Mouse (Mus musculus) testis, postnatal 14 days (tissue): Measurements from ENCODE around the gene Phldb2.

Source experiments
- DNase-seq: peaks from one replicate; pipeline ENCODE4 v3.0.0; 2021; ENCODE audit warnings: low spot score

The Phldb2 gene

GRCm38 (mm10) chr16:45791286-45791685 lies 162.1 kb downstream of the Phldb2 start:
- DNase-seq, result no peak

DNA sequence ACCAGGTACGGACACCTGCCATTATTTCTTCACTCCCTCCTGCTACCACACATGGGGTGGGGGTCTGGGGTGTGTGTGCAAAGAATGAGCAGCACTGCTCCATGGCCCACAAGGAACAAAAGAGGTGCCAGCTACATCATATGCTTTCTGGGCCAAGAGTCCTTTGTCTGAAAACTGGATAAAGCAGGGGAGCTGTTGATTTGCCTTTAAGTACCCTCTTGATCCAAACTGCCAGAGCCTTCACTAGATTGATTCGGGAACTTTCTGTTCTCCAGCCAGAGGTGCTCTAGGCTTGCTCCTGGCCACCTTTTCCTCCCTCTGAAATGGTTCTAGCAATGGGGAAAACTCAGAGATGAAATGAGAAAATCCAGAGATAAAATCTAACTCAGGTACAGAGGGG lies 164.1 kb downstream of the Phldb2 start:
- DNase-seq, result no peak

GRCm38 (mm10) chr16:45787650-45788049 lies 165.7 kb downstream of the Phldb2 start:
- no peak for DNase-seq

DNA sequence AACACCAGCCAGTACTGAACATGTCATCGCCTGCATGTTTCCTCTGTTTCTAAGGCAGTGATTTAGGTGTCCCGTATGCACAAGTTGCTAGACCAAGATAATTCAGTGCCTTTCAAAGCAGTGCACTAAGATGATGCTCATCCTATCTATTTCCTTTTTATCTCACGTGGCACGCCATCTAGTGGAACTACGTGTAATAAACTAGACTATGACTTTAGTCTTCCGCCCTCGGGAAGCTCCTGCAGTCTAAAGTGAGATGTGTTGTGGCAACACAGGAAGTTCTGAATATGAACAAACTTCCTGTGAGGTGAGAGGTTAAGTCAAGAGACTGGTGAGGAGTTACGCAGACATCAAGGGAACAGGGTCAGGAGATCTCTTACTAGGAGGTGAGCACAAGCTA lies 166.8 kb downstream of the Phldb2 start:
- DNase-seq, result no peak

DNA sequence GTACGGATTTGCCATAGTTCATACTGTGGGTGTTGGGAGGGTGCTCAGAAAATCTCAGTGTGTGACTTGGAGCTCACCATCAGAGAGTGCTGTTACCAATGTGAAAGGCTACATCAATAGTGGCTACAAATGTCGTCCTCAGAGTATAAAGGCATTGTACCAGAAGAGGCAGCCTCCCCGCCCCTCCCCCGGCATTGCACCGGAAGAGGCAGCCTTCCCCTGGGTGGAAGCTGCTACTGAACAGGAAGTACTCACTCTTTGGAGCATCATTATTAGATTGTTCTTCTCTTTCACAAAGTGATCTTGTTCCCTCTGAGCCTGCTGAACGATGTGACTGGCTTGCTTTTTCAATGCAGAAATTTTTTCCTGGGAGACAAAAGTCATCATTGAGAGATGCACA lies 173.4 kb downstream of the Phldb2 start:
- DNase-seq, result no peak

- DNase-seq, result no peak
Observed at GRCm38 (mm10) chr16:45774813-45775212, 178.6 kb downstream of the Phldb2 start.

GRCm38 (mm10) chr16:45770914-45771313 lies 182.5 kb downstream of the Phldb2 start:
- DNase-seq, result no peak

DNA sequence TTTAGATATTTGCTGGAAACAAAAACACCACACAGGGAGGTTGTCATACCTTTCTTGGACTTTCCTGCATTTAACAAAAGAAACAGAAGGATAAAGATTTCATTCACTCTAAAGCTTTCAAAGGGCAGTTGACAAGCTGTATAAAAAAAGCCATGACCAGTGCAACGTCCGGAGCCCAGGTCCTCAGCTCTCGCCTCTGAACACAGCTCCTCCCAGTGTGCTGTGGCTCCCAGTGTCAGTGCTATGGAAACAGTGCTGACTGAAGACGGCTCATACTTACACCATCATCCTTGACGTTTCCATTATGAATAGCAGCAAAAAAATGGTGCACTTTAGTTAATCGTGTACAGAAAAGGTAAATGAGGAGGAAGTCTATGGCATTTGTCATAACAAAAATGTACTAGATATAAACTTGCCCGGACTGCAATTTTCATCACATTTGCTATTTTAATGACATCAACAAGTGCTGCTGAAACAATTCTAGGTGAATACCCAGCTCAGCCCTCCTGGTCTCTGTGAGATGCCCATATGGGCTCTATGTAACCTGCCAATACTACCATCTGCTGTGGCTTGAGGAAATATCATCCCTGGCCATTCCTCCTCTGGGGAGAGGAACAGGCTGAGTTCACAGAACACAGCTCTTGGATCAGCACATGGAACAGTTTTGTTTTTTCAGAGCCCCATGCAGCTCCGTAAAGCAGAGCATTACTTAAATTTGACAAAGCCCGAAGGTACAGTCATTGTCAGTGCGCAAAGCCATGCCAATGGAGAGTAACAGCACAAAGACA lies 185.4 kb downstream of the Phldb2 start:
- DNase-seq, result no peak

DNA sequence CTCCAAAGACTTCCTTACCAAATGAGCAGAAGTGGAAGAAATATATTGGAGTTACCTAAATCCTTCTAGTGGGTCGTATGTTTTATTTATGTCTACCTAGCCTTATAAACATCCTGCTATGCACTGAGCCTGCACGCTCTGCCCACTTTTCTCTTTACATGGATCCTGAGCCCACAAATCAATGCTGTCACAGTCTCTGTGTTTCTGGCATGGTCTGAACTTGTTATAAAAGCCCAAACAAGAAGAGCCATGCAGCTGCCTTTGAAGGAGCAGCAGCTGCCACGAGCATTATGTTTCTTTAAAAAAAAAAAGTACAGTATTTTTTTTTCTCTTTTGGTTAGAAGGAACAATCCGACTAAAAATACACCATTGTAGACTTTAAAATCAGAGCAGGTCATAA lies 186.0 kb downstream of the Phldb2 start:
- no peak for DNase-seq

- no peak for DNase-seq
Observed at GRCm38 (mm10) chr16:45765801-45766494, 187.4 kb downstream of the Phldb2 start.

GRCm38 (mm10) chr16:45765102-45765501 lies 188.3 kb downstream of the Phldb2 start:
- no peak for DNase-seq

DNA sequence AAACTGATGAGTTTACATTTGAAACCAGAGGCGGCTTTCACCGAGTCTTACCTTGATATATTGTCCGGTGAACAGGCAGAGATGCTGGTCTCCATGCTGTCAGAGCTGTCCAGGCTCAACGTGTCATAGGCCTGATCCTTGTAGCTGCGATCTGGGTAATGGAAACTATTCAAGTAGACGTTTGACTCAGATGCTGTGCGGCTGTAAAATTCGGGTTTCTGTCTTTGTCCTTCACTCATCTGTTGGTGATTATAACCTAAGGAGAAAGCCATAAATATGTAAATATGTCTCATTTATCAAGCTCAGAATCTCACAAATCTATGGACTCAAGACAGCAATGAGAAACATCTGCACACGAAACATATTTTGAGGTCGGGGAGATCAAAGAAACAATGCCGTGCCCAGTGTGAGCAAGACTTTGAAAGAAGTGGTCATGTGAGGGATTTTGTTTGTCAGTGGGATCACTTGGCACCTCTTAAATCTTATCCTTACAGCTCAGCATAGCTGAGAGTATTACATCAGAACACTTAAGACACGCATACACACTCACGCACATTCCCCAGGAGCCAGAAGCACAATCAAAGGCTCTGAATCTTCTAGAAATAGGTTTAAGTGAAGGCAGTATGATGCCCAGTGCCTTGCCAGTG lies 190.4 kb downstream of the Phldb2 start:
- no peak for DNase-seq

DNA sequence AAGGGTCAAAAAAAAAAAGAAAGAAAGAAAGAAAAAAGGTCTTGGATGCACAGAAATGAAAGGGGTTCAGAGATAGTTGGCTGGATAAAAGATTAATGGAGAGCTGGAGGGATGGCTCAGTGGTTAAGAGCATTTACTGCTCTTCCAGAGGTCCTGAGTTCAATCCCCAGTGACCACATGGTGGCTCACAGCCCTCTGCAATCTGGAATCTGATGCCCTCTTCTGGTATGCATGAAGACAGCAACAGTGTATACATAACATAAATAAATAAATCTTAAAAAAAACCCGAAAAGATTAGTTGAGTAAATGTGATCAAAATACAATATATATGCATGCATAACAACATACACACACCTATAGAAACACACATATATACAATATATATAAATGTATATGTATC lies 192.0 kb downstream of the Phldb2 start:
- no peak for DNase-seq

DNA sequence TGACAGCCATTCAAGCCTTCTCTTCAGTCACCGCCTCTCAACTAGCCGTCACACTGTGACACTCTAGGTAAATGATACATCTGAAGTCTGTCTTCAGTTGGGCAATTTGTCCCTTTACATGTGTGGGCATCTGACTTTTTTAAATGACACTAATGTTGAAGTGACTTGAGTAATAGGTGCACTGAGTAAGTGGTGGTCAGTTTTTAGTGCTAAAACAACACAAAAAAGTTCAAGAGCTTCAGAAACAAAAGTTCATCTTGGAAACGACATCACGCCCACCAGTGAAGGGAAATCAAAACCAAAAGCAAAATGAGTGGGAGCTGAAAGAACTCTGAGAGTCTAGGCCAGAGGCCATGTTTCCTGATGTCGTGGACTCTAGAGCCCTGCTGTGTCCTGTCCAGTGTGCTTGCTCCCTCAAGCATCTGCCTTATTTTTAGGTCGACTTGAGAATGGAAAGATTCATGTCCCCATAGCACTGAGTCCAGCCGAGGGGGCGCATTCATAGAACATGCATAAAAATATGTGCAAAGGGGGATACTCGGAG lies 194.6 kb downstream of the Phldb2 start:
- DNase-seq, result no peak

DNA sequence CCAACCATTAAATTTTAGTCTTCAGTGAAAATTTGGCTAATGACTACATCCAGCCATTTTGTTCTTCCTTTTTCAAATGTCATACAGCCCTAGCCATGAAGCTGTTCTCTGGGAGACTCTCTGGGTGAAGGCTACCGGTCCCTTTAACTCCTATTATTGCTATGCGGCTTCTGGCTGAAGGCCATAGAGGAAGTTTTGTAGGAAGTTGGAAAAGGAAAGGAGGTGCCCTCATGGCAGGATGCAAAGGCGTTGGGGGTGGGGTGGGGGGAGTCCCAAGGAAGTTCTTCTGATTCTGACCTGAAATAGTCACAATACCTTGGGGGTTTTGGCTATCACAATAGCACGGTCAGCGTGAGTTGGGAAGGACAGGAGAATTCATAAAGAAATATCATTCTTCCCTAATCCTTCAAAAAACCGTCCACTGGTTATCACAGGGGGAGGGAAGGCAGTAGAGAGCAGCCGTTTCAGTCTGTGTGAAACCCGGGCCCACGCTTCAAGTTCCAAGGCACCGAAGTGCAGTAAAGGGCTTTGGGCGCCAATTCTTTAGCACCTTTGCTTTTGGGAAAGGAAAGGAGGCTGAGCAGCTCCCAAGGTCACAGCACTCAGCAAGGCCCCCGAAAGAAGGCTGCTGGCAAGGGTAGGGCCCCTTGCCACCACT lies 195.8 kb downstream of the Phldb2 start:
- no peak for DNase-seq

DNA sequence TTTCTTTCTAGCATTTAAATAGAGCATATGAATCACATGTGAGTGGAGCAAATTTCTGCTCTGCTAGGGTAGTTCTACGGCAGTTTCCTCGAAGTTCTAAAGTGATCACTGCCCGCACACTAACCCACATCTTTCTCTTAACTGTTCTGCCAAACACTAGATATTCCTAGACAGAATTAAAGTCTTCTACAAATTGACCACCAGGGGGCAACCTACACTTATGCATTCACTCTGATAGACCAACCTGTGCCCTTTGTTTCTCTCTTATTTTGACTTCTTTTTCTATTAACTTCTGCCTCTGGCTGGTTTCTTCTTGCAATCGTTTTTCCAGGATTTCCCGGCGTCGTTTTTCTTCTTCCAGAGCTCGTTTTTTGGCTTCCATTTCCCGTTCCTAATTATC lies 196.5 kb downstream of the Phldb2 start:
- DNase-seq, result no peak

DNA sequence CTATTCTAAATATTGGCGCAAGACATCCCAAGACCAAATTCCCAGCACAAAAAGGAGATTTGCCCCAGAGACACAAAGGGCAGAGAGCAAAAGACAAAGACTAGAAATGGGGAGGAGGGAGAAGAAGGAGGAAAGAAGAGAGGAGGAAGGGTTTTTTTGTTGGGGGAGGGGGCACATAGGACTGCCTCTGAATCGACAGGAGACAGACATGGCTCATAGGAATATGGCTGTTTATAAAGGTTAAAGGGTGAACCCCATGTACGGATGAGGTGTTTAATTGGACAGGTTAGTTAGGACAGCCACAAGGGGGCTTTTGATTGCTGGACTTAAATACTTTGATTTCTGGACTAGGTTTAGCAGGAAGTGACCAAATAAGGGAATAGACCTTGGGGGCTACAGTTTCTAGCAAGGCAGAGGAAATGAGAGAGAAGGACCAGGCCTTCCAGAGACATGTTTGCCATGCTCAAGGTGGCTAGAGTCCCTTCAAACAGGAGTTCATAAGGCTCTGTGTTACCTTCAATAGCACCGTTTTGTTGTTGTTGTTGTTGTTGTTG lies 209.7 kb downstream of the Phldb2 start:
- no peak for DNase-seq

- peak; percentile 93 for DNase-seq
Observed at GRCm38 (mm10) chr16:45742615-45743476, 210.6 kb downstream of the Phldb2 start, which contains the start of gene Abhd10. Gene Abhd10, minus strand, starts transcription at chr16:45742955.

GRCm38 (mm10) chr16:45737880-45738279 lies 215.5 kb downstream of the Phldb2 start:
- DNase-seq, result no peak

DNA sequence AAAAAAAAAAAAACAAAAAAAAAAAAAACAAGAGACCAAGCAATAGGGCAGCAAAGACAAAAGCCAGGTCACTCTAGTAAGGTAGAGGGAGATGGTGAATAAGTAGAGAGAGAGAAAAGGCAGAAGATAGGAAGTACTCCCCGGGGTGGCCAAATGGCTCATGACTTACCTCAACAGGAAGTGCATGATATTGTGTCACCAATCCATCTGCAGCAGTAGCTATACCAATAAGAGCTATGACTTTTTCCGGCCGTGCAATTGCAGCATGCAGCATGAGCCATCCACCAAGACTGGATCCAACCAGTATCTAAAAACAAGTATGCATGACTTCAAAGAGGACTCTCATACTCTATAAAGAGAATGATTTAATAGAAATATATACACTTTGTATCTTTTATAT lies 216.7 kb downstream of the Phldb2 start:
- no peak for DNase-seq

DNA sequence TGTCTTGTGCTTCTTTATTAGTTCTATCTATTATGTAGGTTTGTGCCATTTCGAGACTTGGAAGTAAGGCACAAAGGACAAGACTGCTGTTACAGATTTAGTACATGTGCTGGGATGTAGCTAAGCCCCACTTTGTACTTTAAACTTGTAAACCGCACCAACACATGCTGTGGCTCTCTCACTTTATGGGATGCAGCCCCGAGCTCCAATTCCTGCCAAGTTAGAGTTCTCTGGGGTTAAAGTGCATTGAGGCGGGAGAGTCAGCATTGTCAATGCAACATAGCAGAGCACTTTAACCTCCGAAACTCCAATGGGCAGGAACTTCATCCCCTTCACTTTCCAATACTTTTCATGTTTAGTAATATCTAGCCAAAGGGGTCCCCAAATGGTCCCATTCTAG lies 224.2 kb downstream of the Phldb2 start:
- no peak for DNase-seq
